ENCODE assay signal across 9 mouse cellular contexts in the genomic region with DNA sequence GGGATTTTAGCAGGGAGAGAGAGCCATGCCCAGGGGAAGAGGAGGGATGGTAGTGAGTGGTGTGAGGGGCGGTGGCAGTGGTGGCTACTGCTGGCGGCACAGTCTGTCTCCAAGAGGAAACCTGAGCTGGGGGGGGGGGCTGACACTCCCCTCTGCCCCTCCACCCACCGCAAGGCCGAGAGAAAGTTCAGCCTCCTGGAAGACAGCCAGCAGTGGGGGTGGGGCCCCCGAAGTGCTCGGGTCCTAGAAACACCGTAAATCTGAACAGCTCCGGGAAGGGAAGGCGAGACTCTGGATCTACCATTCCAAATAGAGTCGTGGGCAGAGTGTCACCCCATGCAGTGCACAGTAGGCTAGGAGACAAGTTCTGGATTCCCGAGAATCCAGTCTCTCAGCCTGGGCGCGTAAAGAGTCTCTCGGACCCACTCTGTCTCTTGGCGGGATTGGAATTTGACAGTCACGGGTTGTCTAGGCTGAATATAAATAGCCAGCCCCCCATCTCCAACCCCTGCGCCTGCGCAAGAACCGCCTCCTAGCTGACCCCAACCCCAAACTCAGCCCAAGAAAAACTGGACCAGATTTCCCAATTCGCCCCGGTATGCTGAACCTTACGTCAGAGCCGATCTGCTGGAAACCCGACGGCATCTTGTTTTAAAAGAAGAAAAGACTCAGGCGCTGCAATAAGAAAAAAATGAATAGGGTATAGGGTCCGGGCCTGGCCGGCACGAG. TPM values are rescaled to one million over a fixed set of nuclear protein-coding genes. Genes with fewer than 3 reads are reported as not detected.
DNase-seq lines count a peak whose midpoint lies in the region; ATAC-seq and TF ChIP-seq lines count a peak whose summit lies in the region.
"Had no signal": no experiment of that assay in that cellular context is flagged by ENCODE, and none has a peak within 500 bp of the region (broad histone marks: within the 10 kb centered on the region; RNA-seq: fewer than 3 reads in every experiment).

No protein-coding gene starts in this region.

- peak overlapping the region; percentile 49 for H3K4me2 ChIP-seq in midbrain, postnatal 0 days (ENCODE audit: low read depth, low read length, poor library complexity, severe bottlenecking)

- 0 out of 2 replicates have a peak, but pooled peaks have one; percentile 24 for ATAC-seq in midbrain, postnatal 0 days (ENCODE audit: low FRiP score)
- no peak for ATAC-seq in megakaryocyte-erythroid progenitor cell, adult 5-6 weeks (replicated peaks; ENCODE audit: low FRiP score, low TSS enrichment, poor library complexity, severe bottlenecking)
- no peak for ATAC-seq in granulocyte monocyte progenitor cell, adult 5-6 weeks (replicated peaks; ENCODE audit: poor library complexity, severe bottlenecking)

- peak overlapping the region; percentile 60 for H3K4me3 ChIP-seq in forebrain, embryonic 10.5 days
- peak overlapping the region; percentile 34 for H3K4me3 ChIP-seq in midbrain, postnatal 0 days (ENCODE audit: low read depth, low read length)

- 0 out of 2 replicates have a peak overlapping the region, but pooled peaks have one; percentile 13 for H3K9ac ChIP-seq in midbrain, postnatal 0 days (replicated peaks; ENCODE audit: low read length, poor library complexity, severe bottlenecking)

- intact Hi-C loops in heart, postnatal 10 days (cut with DNase I): loop anchor here (1.0 kb wide), 1 partner anchor 13 kb away; no protein-coding TSS in a partner anchor

- peaks cover 40% of the 10 kb centered on the region for H3K4me1 ChIP-seq in forebrain, embryonic 10.5 days
- no peaks in the 10 kb centered on the region for H3K4me1 ChIP-seq in midbrain, postnatal 0 days (ENCODE audit: insufficient read depth, low read length)

- peak; percentile 50 to 56 for DNase-seq in spleen, postnatal 14 days (ENCODE audit: low spot score in 2 of 2)
- DNase-seq in spleen, adult 18-20 months: no peak
- no peak for DNase-seq in forebrain, embryonic 10.5 days (ENCODE audit: extremely low spot score, low spot score)
- peak; percentile 79 to 82 for DNase-seq in heart, postnatal 10 days
- peak; percentile 43 to 76 for DNase-seq in kidney, postnatal 36 days
- peak; percentile 42 for DNase-seq in midbrain, postnatal 0 days (ENCODE audit: low spot score)

- TF ChIP-seq CTCF in midbrain, postnatal 0 days (IDR thresholded peaks at IDR 0.05): no peak

- H3K27me3 ChIP-seq in forebrain, embryonic 10.5 days (ENCODE audit: poor library complexity, severe bottlenecking): 0 out of 2 replicates have a peak, but pooled peaks cover 8% of the 10 kb centered on the region
- peaks cover 15% of the 10 kb centered on the region; the same call in 1 of the 2 replicates for H3K27me3 ChIP-seq in midbrain, postnatal 0 days (ENCODE audit: insufficient read depth, low read length)

- peak overlapping the region; percentile 96 for H3K27ac ChIP-seq in forebrain, embryonic 10.5 days
- H3K27ac ChIP-seq in midbrain, postnatal 0 days (ENCODE audit: low read depth, low read length): no peak overlapping the region

- peaks cover 39% of the 10 kb centered on the region for H3K36me3 ChIP-seq in forebrain, embryonic 10.5 days (replicated peaks)
- H3K36me3 ChIP-seq in midbrain, postnatal 0 days (ENCODE audit: insufficient read depth, low read length): no peaks in the 10 kb centered on the region

- H3K9me3 ChIP-seq in forebrain, embryonic 10.5 days: no peaks in the 10 kb centered on the region
- no peaks in the 10 kb centered on the region for H3K9me3 ChIP-seq in midbrain, postnatal 0 days (ENCODE audit: low read length)

- 4% methylated on average over 29 of the region's 29 CpGs for WGBS in forebrain, embryonic 10.5 days
- 3% methylated on average over 29 of the region's 29 CpGs for WGBS in midbrain, postnatal 0 days

RNA-seq across cellular contexts. Expression of a gene that starts 0.5 kb away (rescaled TPM):
- polyA plus RNA-seq in forebrain, embryonic 10.5 days (2016; fragmentation: Nextera tagmentation; extraction: Ambion mirVana): 14.2 and 15.7 TPM in 2 replicates
- total RNA-seq in heart, postnatal 10 days (2021): 100 to 1,000 TPM; 135 to 144 TPM
- 8.8 and 9.0 TPM in 2 replicates for total RNA-seq in midbrain, postnatal 0 days (2014; rRNA removed)
- 3.4 and 4.0 TPM in 2 replicates for polyA plus RNA-seq in midbrain, postnatal 0 days (2015; fragmentation: Nextera tagmentation; extraction: Ambion mirVana)
- 0.15 and 5.2 TPM in 2 replicates for total RNA-seq in megakaryocyte-erythroid progenitor cell, adult 5-6 weeks (2014; fragmentation: Nextera tagmentation)
- total RNA-seq in megakaryocyte-erythroid progenitor cell, adult 5-6 weeks (2017): 0.19 and 0.88 TPM in 2 replicates
- total RNA-seq in granulocyte monocyte progenitor cell, adult 5-6 weeks (2014; fragmentation: Nextera tagmentation): not detected in 2 replicates
- total RNA-seq in granulocyte monocyte progenitor cell, adult 5-6 weeks (2017): not detected in 2 replicates
- total RNA-seq: neutrophil, adult 5-6 weeks had no signal

RNA-seq across cellular contexts. Expression of a gene that starts 11.9 kb away (rescaled TPM):
- polyA plus RNA-seq in forebrain, embryonic 10.5 days (2016; fragmentation: Nextera tagmentation; extraction: Ambion mirVana): 5.7 and 6.4 TPM in 2 replicates
- 10 to 100 TPM; 22.7 to 25.7 TPM for total RNA-seq in heart, postnatal 10 days (2021)
- total RNA-seq in midbrain, postnatal 0 days (2014; rRNA removed): 5.0 and 8.4 TPM in 2 replicates
- 3.4 and 4.2 TPM in 2 replicates for polyA plus RNA-seq in midbrain, postnatal 0 days (2015; fragmentation: Nextera tagmentation; extraction: Ambion mirVana)
- total RNA-seq in megakaryocyte-erythroid progenitor cell, adult 5-6 weeks (2014; fragmentation: Nextera tagmentation): 2.2 TPM in 1 of 2 replicates, not detected in the other
- total RNA-seq in megakaryocyte-erythroid progenitor cell, adult 5-6 weeks (2017): not detected in 2 replicates
- not detected in 2 replicates for total RNA-seq in granulocyte monocyte progenitor cell, adult 5-6 weeks (2014; fragmentation: Nextera tagmentation)
- 2.1 TPM in 1 of 2 replicates, not detected in the other for total RNA-seq in granulocyte monocyte progenitor cell, adult 5-6 weeks (2017)
- total RNA-seq: neutrophil, adult 5-6 weeks had no signal

RNA-seq across cellular contexts. Expression of a gene that starts 17.1 kb away (rescaled TPM):
- polyA plus RNA-seq in forebrain, embryonic 10.5 days (2016; fragmentation: Nextera tagmentation; extraction: Ambion mirVana): 19.7 and 21.9 TPM in 2 replicates
- total RNA-seq in heart, postnatal 10 days (2021): not detected
- total RNA-seq in midbrain, postnatal 0 days (2014; rRNA removed): not detected in 2 replicates
- polyA plus RNA-seq in midbrain, postnatal 0 days (2015; fragmentation: Nextera tagmentation; extraction: Ambion mirVana): 0.57 TPM in 1 of 2 replicates, not detected in the other
- not detected in 2 replicates for total RNA-seq in megakaryocyte-erythroid progenitor cell, adult 5-6 weeks (2014; fragmentation: Nextera tagmentation)
- not detected in 2 replicates for total RNA-seq in megakaryocyte-erythroid progenitor cell, adult 5-6 weeks (2017)
- not detected in 2 replicates for total RNA-seq in granulocyte monocyte progenitor cell, adult 5-6 weeks (2014; fragmentation: Nextera tagmentation)
- not detected in 2 replicates for total RNA-seq in granulocyte monocyte progenitor cell, adult 5-6 weeks (2017)

RNA-seq across cellular contexts. Expression of a gene that starts 25.7 kb away (rescaled TPM):
- polyA plus RNA-seq in forebrain, embryonic 10.5 days (2016; fragmentation: Nextera tagmentation; extraction: Ambion mirVana): 2,970 and 2,997 TPM in 2 replicates
- 100 to 1,000 TPM; 488 to 490 TPM for total RNA-seq in heart, postnatal 10 days (2021)
- 452 and 486 TPM in 2 replicates for total RNA-seq in midbrain, postnatal 0 days (2014; rRNA removed)
- polyA plus RNA-seq in midbrain, postnatal 0 days (2015; fragmentation: Nextera tagmentation; extraction: Ambion mirVana): 1,054 and 1,096 TPM in 2 replicates
- 1,285 and 1,514 TPM in 2 replicates for total RNA-seq in megakaryocyte-erythroid progenitor cell, adult 5-6 weeks (2014; fragmentation: Nextera tagmentation)
- 1,032 and 1,474 TPM in 2 replicates for total RNA-seq in megakaryocyte-erythroid progenitor cell, adult 5-6 weeks (2017)
- total RNA-seq in granulocyte monocyte progenitor cell, adult 5-6 weeks (2014; fragmentation: Nextera tagmentation): 1,453 and 1,476 TPM in 2 replicates
- 890 and 976 TPM in 2 replicates for total RNA-seq in granulocyte monocyte progenitor cell, adult 5-6 weeks (2017)

RNA-seq across cellular contexts. Expression of a gene that starts 33.5 kb away (rescaled TPM):
- 21.5 and 23.4 TPM in 2 replicates for polyA plus RNA-seq in forebrain, embryonic 10.5 days (2016; fragmentation: Nextera tagmentation; extraction: Ambion mirVana)
- total RNA-seq in heart, postnatal 10 days (2021): 100 to 1,000 TPM; 144 to 159 TPM
- 39.6 and 42.9 TPM in 2 replicates for total RNA-seq in midbrain, postnatal 0 days (2014; rRNA removed)
- 22.3 and 24.1 TPM in 2 replicates for polyA plus RNA-seq in midbrain, postnatal 0 days (2015; fragmentation: Nextera tagmentation; extraction: Ambion mirVana)
- total RNA-seq in megakaryocyte-erythroid progenitor cell, adult 5-6 weeks (2014; fragmentation: Nextera tagmentation): 181 and 216 TPM in 2 replicates
- 9.8 and 38.6 TPM in 2 replicates for total RNA-seq in megakaryocyte-erythroid progenitor cell, adult 5-6 weeks (2017)
- total RNA-seq in granulocyte monocyte progenitor cell, adult 5-6 weeks (2014; fragmentation: Nextera tagmentation): 191 and 254 TPM in 2 replicates
- total RNA-seq in granulocyte monocyte progenitor cell, adult 5-6 weeks (2017): 19.3 and 23.8 TPM in 2 replicates

Comparison
In these comparisons a context has a peak if more than half of its experiments do, and no peak if none do; other contexts are left out.
1. DNase-seq: peak in spleen, postnatal 14 days (2 of 2), heart, postnatal 10 days (2 of 2), kidney, postnatal 36 days (2 of 2) and midbrain, postnatal 0 days (single experiment); none in spleen, adult 18-20 months (0 of 2) and forebrain, embryonic 10.5 days (single experiment).
2. RNA of a gene that starts 0.5 kb away (total RNA-seq): 135 to 144 TPM in heart, postnatal 10 days; 8.8 to 9.0 TPM in midbrain, postnatal 0 days, 0.15 to 5.2 TPM in megakaryocyte-erythroid progenitor cell, adult 5-6 weeks and not detected in granulocyte monocyte progenitor cell, adult 5-6 weeks; every median in the first group is over 10 times any median in the second.